Mouse (Mus musculus) kidney, adult 8-10 months (tissue): ENCODE results near the gene Cdk19.
A peak's percentile ranks its signal among the peaks of the same experiment; 100 is the strongest.

Experiments used
- DNase-seq, 2 experiments: peaks; one replicate each; pipeline ENCODE4 v3.0.0; 2022

The Cdk19 gene

GRCm38 (mm10) chr10:40526986-40527385 lies 187.6 kb downstream of the Cdk19 start:
- no peak for DNase-seq

GRCm38 (mm10) chr10:40527573-40527972 lies 188.2 kb downstream of the Cdk19 start:
- DNase-seq = no peak

- DNase-seq = no peak
Measured at GRCm38 (mm10) chr10:40528668-40529067, 189.3 kb downstream of the Cdk19 start.

GRCm38 (mm10) chr10:40529617-40530016 lies 190.3 kb downstream of the Cdk19 start:
- DNase-seq = peak; percentile 37 to 80

- no peak for DNase-seq
Measured at GRCm38 (mm10) chr10:40530661-40531060, 191.3 kb downstream of the Cdk19 start.

- DNase-seq = peak in 1 of 2 experiments; percentile 52
Measured at GRCm38 (mm10) chr10:40532586-40532985, 193.2 kb downstream of the Cdk19 start.
